Mouse (Mus musculus): ENCODE measurements around the gene Myo7a. TPM values are rescaled to one million over a fixed set of nuclear protein-coding genes. Genes with fewer than 3 reads are reported as not detected.

Gene Myo7a
- total and polyA plus RNA-seq, 2 experiments from 2014 or later, result 3.6 to 20.0 TPM

DNA sequence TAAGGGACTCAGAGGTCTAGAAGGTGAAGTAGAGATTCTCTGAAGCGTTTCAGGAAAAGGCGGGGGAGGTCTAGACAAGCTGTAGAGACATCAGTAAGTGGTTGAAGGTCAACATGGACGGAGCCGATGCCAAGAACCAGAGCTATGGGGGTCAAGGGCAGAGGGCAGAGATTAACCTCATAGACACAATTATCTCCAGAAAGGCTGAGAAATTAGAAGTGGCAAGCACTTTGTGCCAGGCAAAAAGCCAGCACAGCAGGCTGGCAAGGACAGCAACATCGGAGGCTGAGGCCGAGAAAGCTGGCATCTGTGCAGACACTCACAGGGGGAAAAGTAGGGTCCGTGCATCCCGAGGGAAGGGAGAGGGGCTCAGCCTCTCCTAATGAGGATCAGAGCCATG is 28.4 kb upstream of the Myo7a start:
- WGBS, result 44% methylated on average over 8 of the region's 8 CpGs
- DNase-seq (ENCODE audit: low spot score), result no peak
- peaks cover 3% of the 10 kb centered on the region; the same call in 1 of the 2 replicates for H3K27me3 ChIP-seq (ENCODE audit: control insufficient read depth, insufficient read depth, low read length)
- no peaks in the 10 kb centered on the region for H3K4me1 ChIP-seq (ENCODE audit: control insufficient read depth, insufficient read depth)
- no peaks in the 10 kb centered on the region for H3K36me3 ChIP-seq (replicated peaks; ENCODE audit: control insufficient read depth, insufficient read depth, low read length)
- no peak overlapping the region for H3K4me2 ChIP-seq (ENCODE audit: low read depth, low read length)
- H3K4me3 ChIP-seq (ENCODE audit: low read depth, low read length), result no peak overlapping the region
- H3K9ac ChIP-seq (replicated peaks; ENCODE audit: low read depth, low read length), result no peak overlapping the region
- H3K9me3 ChIP-seq (replicated peaks; ENCODE audit: control insufficient read depth, low read length), result no peaks in the 10 kb centered on the region
- H3K27ac ChIP-seq (ENCODE audit: low read depth), result no peak overlapping the region
- no peak for ATAC-seq (ENCODE audit: insufficient read depth, low read depth)
- no peak for TF ChIP-seq CTCF (IDR thresholded peaks at IDR 0.05; ENCODE audit: low read depth)
- TF ChIP-seq EP300 (IDR thresholded peaks at IDR 0.05; ENCODE audit: low read depth), result no peak

DNA sequence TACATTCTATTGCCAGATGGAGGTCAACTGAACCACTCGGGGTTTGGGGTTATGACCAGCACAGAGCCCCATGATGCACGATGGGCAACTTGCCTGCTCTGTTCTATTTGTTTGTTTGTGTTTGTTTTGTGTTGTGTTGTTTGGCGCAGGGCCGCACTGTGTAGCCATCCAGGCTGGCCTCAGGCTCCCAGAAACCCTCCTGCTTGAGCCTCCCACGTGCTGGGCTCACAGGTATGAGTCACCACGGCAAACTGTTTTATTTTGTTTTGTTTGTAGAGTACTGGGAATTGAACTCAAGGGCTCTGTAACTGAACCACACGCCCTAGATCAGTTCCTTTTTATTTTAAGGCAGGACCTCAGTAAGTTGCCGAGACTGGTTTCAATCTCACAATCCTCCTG is 27.1 kb upstream of the Myo7a start:
- Histone ChIP-seq H3K4me3 (ENCODE audit: low read depth, low read length) (no peak overlapping the region), H3K4me2 (ENCODE audit: low read depth, low read length) (no peak overlapping the region), H3K27ac (ENCODE audit: low read depth) (no peak overlapping the region), H3K36me3 (replicated peaks; ENCODE audit: control insufficient read depth, insufficient read depth, low read length) (no peaks in the 10 kb centered on the region), H3K9ac (replicated peaks; ENCODE audit: low read depth, low read length) (no peak overlapping the region), H3K27me3 (ENCODE audit: control insufficient read depth, insufficient read depth, low read length) (peaks cover 3% of the 10 kb centered on the region; the same call in 1 of the 2 replicates), H3K9me3 (replicated peaks; ENCODE audit: control insufficient read depth, low read length) (no peaks in the 10 kb centered on the region), H3K4me1 (ENCODE audit: control insufficient read depth, insufficient read depth) (peaks cover under 1% of the 10 kb centered on the region; the same call in 1 of the 2 replicates)
- no peak for TF ChIP-seq EP300 (IDR thresholded peaks at IDR 0.05; ENCODE audit: low read depth)
- TF ChIP-seq CTCF (IDR thresholded peaks at IDR 0.05; ENCODE audit: low read depth), result no peak
- WGBS, result 73% methylated on average over 8 of the region's 8 CpGs
- ATAC-seq (ENCODE audit: insufficient read depth, low read depth) (no peak), DNase-seq (ENCODE audit: low spot score) (no peak)

DNA sequence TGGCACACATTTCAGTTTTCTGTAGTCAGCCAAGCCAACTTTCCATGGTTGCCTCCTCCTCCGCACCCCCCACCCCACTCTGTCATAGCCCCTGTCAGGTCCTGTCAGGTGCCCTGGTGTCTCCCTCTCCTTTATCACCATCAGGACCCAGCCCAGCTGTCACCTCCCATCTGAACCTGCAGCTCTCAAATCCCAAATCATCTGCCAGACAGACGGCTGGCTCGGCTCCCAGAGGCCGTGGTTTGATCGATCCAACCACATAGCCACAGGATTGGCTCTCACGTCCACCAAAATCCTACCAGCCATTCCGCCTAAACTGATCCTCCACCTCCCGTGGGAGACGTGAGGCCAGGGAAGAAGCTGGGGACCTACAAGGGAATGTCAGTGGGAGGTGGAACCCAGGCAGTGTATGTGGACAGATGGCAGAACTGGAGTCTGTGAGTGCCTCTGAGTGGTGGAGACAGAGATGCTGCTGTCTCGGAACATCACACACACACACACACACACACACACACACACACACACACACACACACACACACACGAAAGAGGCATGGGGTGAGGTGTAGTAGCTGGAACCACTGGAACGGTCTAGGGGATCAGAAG is 26.6 kb upstream of the Myo7a start:
- Histone ChIP-seq H3K4me3 (ENCODE audit: low read depth, low read length) (no peak overlapping the region), H3K9ac (replicated peaks; ENCODE audit: low read depth, low read length) (no peak overlapping the region)
- WGBS, result 79% methylated on average over 11 of the region's 12 CpGs

DNA sequence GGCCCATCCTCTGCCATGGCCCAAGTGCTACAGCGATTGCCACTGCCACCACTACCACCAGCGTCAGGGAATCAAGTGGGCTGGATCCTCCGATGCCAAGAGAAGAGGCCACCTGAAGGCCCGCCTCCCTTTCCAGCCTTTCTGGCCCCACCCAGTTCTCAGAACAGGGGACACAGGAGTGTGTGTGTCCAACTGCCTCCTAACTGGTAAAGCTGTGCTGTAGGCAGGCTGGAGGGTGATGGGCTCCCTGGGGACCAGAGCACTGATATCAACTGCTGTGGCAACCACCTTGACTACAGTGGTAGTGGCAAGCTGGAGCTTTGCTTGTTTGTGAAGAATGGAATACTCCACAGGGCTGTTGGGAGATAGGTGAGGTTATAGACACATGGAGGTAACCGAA is 26.1 kb upstream of the Myo7a start, which contains the start of gene Omp:
TSS of gene Omp (minus strand) at position 101 of the 400 bp plus-strand sequence.
- Histone ChIP-seq H3K4me2 (ENCODE audit: low read depth, low read length) (no peak within 1 kb of the TSS), H3K9me3 (replicated peaks; ENCODE audit: control insufficient read depth, low read length) (no peaks in the 10 kb centered on the region), H3K4me1 (ENCODE audit: control insufficient read depth, insufficient read depth) (peaks cover 8% of the 10 kb centered on the region), H3K4me3 (ENCODE audit: low read depth, low read length) (no peak within 1 kb of the TSS), H3K36me3 (replicated peaks; ENCODE audit: control insufficient read depth, insufficient read depth, low read length) (no peaks in the 10 kb centered on the region), H3K27me3 (ENCODE audit: control insufficient read depth, insufficient read depth, low read length) (peaks cover 3% of the 10 kb centered on the region; the same call in 1 of the 2 replicates), H3K9ac (replicated peaks; ENCODE audit: low read depth, low read length) (no peak within 1 kb of the TSS), H3K27ac (ENCODE audit: low read depth) (no peak within 1 kb of the TSS)
- WGBS, result 86% methylated on average over 5 of the region's 5 CpGs
- ATAC-seq (ENCODE audit: insufficient read depth, low read depth) (no peak), DNase-seq (ENCODE audit: low spot score) (no peak)
- TF ChIP-seq EP300 (IDR thresholded peaks at IDR 0.05; ENCODE audit: low read depth) (no peak), CTCF (IDR thresholded peaks at IDR 0.05; ENCODE audit: low read depth) (no peak)

More for the DNA sequence above, 26.6 kb upstream of the Myo7a start:
- TF ChIP-seq EP300 (IDR thresholded peaks at IDR 0.05; ENCODE audit: low read depth) (no peak), CTCF (IDR thresholded peaks at IDR 0.05; ENCODE audit: low read depth) (no peak)
- peaks cover 4% of the 10 kb centered on the region; the same call in 1 of the 2 replicates for H3K4me1 ChIP-seq (ENCODE audit: control insufficient read depth, insufficient read depth)
- ATAC-seq (ENCODE audit: insufficient read depth, low read depth) (no peak), DNase-seq (ENCODE audit: low spot score) (no peak)
- H3K36me3 ChIP-seq (replicated peaks; ENCODE audit: control insufficient read depth, insufficient read depth, low read length), result no peaks in the 10 kb centered on the region
- H3K4me2 ChIP-seq (ENCODE audit: low read depth, low read length), result no peak overlapping the region
- H3K27me3 ChIP-seq (ENCODE audit: control insufficient read depth, insufficient read depth, low read length), result peaks cover 3% of the 10 kb centered on the region; the same call in 1 of the 2 replicates
- no peak overlapping the region for H3K27ac ChIP-seq (ENCODE audit: low read depth)
- no peaks in the 10 kb centered on the region for H3K9me3 ChIP-seq (replicated peaks; ENCODE audit: control insufficient read depth, low read length)

DNA sequence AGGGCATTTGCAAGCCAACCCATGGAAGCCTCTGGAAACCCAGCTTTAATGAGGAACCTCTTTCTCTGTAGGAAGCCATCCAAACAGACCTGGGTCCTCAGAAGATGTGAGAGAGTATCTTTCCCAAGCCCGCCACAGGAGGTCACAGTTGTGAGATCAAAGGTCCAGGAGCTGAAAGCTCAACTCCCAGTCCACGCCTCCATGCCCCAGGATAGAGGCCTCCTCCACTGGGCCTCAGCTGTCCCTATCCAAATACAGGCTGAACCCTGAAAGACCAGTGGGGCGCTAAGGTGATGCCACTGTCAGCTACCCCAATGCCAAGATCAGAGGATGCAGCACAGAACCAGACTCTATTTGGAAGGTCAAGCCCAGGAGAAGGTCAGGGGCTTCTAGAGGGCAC is 23.3 kb upstream of the Myo7a start:
- H3K4me3 ChIP-seq (ENCODE audit: low read depth, low read length), result no peak overlapping the region
- ATAC-seq (ENCODE audit: insufficient read depth, low read depth) (no peak), DNase-seq (ENCODE audit: low spot score) (no peak)
- peaks cover 11% of the 10 kb centered on the region for H3K4me1 ChIP-seq (ENCODE audit: control insufficient read depth, insufficient read depth)
- TF ChIP-seq CTCF (IDR thresholded peaks at IDR 0.05; ENCODE audit: low read depth) (no peak), EP300 (IDR thresholded peaks at IDR 0.05; ENCODE audit: low read depth) (no peak)
- peaks cover 3% of the 10 kb centered on the region; the same call in 1 of the 2 replicates for H3K27me3 ChIP-seq (ENCODE audit: control insufficient read depth, insufficient read depth, low read length)
- H3K27ac ChIP-seq (ENCODE audit: low read depth), result no peak overlapping the region
- no peak overlapping the region for H3K9ac ChIP-seq (replicated peaks; ENCODE audit: low read depth, low read length)
- H3K4me2 ChIP-seq (ENCODE audit: low read depth, low read length), result no peak overlapping the region
- H3K36me3 ChIP-seq (replicated peaks; ENCODE audit: control insufficient read depth, insufficient read depth, low read length), result no peaks in the 10 kb centered on the region
- WGBS, result 75% methylated on average over 3 of the region's 3 CpGs
- H3K9me3 ChIP-seq (replicated peaks; ENCODE audit: control insufficient read depth, low read length), result no peaks in the 10 kb centered on the region

DNA sequence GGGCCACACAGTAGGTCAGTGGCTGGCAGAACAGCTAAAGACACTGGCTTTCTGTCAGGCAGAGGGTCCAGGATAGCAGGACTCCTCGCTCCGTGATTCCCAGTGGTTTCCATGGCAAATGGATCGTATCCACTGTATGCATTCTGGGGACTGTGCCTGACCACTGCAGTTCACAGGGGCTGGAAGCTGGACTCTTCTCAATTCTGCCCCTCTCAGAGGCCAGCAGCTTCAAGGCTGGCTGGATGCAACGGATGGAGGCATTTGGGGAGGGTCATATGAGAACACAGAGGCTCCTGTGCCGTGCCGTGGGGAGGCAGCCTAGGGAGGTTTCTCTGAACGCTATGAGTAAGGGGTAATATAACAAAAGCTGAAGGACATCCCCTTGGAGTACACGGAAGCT is 22.9 kb upstream of the Myo7a start:
- Histone ChIP-seq H3K27ac (ENCODE audit: low read depth) (no peak overlapping the region), H3K4me1 (ENCODE audit: control insufficient read depth, insufficient read depth) (peaks cover 11% of the 10 kb centered on the region), H3K9me3 (replicated peaks; ENCODE audit: control insufficient read depth, low read length) (no peaks in the 10 kb centered on the region), H3K27me3 (ENCODE audit: control insufficient read depth, insufficient read depth, low read length) (peaks cover 3% of the 10 kb centered on the region; the same call in 1 of the 2 replicates), H3K9ac (replicated peaks; ENCODE audit: low read depth, low read length) (no peak overlapping the region), H3K4me2 (ENCODE audit: low read depth, low read length) (no peak overlapping the region), H3K4me3 (ENCODE audit: low read depth, low read length) (no peak overlapping the region), H3K36me3 (replicated peaks; ENCODE audit: control insufficient read depth, insufficient read depth, low read length) (no peaks in the 10 kb centered on the region)
- DNase-seq (ENCODE audit: low spot score) (no peak), ATAC-seq (ENCODE audit: insufficient read depth, low read depth) (no peak)
- TF ChIP-seq EP300 (IDR thresholded peaks at IDR 0.05; ENCODE audit: low read depth), result no peak
- TF ChIP-seq CTCF (IDR thresholded peaks at IDR 0.05; ENCODE audit: low read depth), result no peak
- WGBS, result 79% methylated on average over 8 of the region's 8 CpGs

Measured in heart, postnatal 0 days (tissue).